Mouse (Mus musculus): ENCODE data around the gene 2610507B11Rik. TPM values are rescaled to one million over a fixed set of nuclear protein-coding genes. Genes with fewer than 3 reads are reported as not detected.
A peak's percentile ranks its signal among the peaks of the same experiment; 100 is the strongest.

The 2610507B11Rik gene
- total RNA-seq, 2 experiments from 2014 or later, result 178 to 185 TPM

DNA sequence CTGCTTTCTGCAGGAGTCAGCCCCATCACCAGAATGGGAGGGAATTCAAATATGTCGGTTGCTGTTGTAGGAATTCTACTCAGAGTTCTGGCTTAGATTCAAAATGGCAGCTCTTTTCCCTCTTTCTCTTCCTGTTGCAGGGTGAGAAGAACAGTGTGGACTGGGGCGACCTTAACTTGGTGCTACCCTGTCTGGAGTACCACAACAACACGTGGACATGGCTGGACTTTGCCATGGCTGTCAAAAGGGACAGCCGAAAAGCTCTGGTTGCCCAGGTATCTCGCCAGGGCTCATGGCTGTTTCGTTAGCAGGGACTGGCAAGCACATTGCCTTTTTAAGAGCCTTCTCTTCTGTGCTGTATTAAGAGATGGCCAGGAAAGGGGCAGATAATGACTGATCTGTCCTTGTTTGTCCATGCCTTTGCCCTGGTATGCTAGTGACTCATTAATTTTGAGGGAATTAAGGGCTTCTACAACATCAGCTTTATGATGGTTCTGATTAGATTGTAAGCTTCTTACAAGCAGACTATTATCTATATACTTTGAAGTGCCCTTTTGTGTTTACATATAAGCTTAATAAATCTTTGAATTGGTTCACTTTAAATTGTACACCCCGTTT lies 27.7 kb downstream of the 2610507B11Rik start:
- DNase-seq, result no peak

DNA sequence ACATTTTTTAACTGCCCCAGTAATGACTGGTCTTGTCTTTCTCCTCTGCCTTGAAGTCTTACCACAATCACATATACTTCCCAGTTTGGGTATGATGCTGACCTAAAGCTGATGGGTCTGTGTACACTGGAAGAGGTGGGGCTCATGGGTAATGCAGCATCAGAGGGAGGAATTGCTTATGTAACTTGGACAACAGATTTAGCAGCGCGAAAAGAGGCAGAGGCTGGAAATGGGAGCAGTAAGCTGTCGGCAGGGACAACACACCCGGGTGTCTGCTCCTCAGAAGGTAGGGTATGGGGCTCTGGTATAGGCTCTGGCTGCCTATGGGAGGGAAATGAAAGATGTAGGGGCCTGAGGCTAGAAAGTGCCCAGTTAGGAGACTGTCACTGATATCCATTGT lies 29.1 kb downstream of the 2610507B11Rik start, which contains the start of gene BC030499:
TSS of gene BC030499 (plus strand) at position 188 of the 400 bp plus-strand sequence.
- no peak for DNase-seq

DNA sequence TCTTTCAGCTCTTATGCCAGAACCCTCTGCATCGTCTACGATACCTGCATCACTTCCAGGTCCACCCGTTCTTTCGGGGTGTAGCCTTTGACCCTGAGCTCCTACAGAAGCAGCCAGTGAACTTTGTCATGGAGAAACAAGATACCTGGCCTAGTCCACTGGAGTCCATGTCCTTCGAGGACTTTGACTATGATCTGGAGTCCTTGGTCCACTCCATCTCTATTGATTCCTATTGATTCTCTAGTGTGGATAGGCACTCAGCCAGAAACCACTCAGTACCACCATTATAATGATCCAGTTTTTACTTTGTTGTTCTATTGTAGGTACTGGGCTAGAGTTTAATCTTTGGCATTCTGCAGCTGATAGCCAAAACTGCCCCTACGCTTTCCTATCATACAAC lies 33.0 kb downstream of the 2610507B11Rik start:
- no peak for DNase-seq

DNA sequence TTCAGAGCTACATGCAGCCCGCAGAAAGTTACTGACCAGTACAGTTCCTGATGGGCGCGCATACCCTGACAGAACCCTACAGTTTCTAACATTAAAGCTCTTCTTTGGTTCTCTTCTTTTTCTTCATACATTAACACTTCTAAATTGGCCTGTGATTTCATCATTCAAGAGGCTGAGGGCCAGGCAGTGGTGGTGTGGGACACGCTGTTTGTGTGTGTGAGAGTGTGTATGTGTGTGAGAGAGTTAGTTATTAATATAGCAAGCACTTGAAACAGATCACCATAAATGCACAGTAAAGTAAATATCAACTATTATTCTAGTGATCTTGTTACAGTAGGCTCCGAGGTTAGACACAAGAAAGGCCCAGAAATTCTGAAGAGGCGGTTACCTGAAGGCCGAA lies 39.4 kb downstream of the 2610507B11Rik start:
- no peak for DNase-seq

DNA sequence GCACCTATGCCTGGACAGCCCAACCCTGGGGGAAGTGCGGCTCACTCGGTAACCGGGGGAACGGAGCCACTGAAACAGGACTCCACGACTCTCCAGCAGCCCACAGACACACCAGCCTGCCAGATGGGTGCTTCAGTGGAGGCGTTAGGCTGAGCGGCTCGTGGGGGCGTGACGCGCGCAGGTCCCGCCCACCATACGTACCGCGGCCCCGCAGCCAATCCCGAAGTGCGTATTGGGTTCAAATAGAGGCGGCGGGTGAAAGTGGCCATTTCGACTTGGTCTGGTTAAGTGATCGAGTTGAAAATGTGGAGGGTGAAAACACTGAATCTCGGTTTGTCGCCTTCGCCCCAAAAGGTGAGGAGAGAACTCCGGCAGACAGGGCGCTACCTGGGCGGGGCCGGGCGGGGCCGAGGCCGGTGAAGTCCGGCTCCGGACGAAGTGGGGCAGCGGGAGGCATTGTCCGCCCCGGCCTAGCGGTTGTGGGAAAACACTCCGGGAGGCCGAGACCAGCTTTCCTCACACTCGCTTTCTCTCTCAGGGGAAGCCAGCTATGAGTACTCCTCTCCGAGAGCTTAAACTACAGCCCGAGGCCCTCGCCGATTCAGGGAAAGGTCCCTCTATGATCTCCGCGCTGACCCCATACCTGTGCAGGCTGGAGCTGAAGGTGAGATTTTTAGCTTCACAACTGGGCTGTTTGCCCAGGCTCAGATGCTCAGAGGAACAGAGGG lies 40.0 kb downstream of the 2610507B11Rik start, which contains the start of gene Spag5:
TSS of gene Spag5 (plus strand) at position 173 of the 728 bp plus-strand sequence.
- DNase-seq, result peak; percentile 92

DNA sequence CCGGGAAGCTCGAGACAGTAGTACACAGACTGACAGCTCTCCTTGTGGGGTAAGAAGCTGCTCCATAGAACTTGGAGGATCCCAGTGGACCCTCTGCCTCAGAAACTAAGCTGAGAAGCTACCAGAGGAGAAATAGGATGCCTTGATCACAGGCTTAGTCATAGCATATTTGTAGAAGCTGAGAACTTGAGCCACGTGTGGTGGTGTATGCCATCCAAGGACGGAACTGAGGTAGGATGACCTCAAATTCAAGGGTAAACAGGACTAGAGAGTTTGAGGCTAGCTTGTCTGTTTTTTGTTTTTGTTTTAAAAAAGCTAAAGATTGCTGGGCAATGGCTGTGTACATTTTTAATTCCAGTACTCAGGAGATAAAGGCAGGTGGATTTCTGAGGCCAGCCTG lies 43.7 kb downstream of the 2610507B11Rik start:
- no peak for DNase-seq

DNA sequence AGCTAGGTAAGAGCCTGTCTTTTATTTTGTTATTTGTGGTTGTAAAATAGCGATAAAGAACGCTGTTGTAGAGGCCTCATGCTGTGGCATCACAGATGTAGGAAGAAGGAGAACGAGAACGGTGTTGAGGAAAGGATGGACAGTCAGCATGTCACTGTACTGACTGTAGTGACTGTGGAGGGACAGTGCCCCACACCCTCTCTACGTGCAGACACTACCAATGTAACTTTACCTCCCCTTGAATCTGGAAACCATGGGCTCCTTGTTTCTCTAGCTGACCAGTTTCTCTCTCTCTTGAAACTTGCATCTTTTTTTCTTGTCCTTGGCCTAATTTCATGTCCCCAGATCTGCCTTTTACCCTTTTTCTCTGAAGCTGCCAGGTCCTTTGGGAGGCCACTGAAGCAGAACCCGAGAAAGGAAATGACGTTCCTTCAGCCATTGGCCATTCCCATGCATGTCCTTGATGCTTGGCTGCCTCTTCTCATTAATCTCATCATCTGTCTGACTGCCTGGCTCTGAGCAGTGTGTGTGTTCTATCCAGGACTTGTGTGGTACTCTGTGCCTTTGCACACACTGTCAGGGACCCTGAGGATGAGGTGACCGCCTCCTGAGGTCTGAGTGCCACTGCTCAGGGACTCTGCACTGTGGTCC lies 49.4 kb downstream of the 2610507B11Rik start:
- DNase-seq, result no peak

DNA sequence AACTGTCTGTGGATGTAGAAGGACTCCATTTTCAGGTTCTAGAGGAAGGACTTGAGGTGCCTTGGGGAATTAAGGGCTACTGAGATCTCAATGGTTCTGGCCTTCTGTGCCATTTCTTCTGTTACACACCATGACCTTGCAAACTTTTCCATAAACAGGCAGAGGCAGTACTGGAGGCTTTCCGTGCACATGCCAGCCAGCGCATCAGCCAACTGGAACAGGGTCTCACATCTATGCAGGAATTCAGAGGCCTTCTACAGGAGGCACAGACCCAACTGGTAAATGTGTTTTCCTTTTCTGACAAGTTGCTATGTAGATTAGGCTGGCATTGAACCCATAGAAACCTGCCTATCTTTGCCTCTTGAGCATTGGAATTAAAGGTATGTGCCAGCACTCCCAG lies 52.1 kb downstream of the 2610507B11Rik start:
- no peak for DNase-seq

DNA sequence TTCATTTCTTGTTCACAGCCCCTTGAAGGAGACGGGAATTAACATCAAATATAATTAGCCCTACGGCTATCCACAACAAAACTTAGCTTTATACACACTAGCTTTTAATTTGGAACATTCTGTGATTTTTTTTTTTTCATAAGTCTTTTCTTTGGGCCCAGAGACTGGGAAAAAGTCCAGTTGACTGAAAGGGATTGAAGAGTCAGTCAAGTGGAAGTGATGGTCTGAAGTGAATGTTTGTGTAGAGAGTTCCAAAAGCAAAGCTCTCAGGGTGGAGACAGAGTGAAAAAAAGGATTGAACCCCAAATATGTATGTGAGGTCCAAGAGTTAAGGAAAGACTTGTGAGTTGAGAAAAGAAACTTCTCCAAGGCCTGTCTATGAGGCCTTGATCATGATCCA lies 56.9 kb downstream of the 2610507B11Rik start:
- no peak for DNase-seq

DNA sequence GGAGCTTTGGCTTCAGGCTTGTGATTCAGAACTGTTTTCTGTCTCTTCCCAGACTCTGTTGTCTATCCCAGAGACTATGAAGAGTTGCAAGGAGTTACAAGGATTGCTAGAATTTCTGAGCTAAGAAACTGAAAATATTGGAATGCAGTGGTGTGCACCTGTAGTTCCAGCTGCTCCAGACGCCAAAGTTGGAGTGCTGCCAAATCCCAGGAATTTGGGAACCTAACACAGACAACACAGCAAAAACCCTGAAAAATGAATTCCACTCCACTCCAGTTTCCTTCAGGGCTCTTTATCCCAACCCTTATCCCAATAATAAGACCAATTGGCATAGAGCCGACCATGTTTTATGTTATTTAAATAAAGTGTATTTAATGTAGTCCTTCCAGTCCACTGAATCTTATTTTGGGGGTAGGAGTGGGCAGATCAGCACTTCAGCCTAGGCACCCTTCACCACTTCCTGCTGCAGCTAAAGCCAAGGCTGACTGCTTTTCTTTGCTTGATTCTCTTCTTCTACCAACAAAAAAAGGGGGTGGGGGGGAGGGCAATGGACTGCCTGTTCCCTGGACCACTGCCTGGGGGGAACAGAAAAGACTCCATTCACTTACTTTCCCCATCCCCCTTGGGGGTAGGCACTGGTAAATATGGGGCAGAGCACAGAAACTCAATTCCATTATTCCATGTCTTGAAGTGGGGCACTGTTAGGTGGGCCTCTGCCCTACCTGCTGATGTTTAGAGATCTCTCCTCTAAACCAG lies 60.7 kb downstream of the 2610507B11Rik start:
- DNase-seq, result no peak

DNA sequence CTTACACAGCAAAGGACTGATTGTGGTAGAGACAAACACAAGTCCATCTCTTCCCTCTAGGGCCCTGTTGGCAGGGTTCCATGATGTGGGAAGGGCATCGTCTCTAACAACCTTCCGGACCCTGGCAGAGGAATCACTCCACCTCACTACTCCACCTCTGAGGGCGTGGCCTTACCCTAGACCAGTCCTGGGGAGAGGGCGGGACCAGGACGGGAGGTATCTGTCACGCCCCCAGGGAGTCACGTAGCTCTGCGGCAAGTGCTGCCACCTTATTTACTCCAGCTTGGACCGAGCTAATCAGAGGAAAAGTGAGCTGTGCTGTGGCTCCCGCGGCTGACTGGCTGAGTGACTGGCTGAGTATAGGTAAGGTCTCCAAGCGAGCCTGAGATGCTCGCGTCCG lies 61.3 kb downstream of the 2610507B11Rik start, which contains the start of gene Aldoc:
TSS of gene Aldoc (plus strand) at position 109 of the 400 bp plus-strand sequence.
- peak; percentile 77 for DNase-seq

DNA sequence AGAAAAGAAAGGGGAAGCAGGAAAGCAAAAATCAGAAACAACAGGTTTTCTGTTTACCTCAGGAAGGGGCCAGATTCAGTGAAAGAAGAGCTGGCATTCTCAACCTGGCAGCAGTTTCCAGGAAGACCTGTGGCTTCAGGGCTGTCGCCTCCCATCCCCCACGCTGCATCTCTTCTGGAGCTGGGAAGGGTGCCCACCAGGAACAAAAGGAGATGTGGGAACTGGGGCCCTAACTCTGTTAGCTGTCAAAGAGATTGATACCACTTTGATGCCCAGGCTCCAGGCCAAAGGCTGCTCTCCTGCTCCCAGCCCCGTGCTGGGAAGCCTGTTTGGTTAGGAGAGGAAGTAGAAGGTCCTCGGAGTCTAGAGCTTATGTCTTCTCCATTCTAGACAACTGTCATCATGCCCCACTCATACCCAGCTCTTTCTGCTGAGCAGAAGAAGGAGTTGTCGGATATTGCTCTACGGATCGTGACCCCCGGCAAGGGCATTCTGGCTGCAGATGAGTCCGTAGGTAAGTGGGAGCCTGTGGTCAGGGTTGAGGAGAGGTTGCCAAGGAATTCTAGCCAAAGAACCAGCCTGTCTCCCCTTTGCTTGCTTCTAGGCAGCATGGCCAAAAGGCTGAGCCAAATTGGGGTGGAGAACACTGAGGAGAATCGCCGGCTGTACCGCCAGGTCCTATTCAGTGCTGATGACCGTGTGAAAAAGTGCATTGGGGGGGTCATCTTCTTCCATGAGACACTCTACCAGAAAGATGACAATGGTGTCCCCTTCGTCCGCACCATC lies 62.6 kb downstream of the 2610507B11Rik start:
- no peak for DNase-seq

DNA sequence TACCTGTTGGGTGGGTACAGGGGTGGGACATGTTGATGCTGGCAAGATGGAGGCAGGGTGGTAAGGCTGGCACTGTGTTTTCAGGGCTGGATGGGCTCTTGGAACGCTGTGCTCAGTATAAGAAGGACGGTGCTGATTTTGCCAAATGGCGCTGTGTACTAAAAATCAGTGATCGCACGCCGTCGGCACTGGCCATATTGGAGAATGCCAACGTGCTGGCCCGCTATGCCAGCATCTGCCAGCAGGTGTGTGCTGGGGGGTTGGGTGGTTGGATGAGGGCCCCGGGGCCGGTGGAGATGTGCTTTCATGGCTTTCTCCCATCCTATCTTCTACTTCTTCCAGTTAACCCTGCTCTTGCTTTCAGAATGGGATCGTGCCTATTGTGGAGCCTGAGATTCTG lies 63.4 kb downstream of the 2610507B11Rik start:
- DNase-seq, result no peak

DNA sequence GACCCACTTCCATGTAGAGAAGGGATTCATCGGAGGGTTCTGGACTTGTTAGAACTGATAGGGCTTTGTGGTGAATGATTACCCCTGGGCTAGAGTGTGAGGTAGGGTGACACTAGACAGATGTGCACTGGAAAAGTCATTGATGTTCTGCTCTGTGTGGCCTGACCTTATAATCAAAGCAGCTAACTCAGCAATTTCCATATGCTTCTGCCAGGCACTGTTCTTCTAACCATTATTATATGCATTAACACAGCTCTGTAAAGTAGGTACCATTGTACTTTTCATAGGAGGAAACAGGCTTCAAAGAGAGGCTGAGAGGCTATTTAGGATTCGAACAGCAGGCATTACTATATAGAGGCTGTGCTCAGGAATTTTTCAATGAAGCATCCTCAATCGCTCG lies 65.7 kb downstream of the 2610507B11Rik start:
- DNase-seq, result no peak

DNA sequence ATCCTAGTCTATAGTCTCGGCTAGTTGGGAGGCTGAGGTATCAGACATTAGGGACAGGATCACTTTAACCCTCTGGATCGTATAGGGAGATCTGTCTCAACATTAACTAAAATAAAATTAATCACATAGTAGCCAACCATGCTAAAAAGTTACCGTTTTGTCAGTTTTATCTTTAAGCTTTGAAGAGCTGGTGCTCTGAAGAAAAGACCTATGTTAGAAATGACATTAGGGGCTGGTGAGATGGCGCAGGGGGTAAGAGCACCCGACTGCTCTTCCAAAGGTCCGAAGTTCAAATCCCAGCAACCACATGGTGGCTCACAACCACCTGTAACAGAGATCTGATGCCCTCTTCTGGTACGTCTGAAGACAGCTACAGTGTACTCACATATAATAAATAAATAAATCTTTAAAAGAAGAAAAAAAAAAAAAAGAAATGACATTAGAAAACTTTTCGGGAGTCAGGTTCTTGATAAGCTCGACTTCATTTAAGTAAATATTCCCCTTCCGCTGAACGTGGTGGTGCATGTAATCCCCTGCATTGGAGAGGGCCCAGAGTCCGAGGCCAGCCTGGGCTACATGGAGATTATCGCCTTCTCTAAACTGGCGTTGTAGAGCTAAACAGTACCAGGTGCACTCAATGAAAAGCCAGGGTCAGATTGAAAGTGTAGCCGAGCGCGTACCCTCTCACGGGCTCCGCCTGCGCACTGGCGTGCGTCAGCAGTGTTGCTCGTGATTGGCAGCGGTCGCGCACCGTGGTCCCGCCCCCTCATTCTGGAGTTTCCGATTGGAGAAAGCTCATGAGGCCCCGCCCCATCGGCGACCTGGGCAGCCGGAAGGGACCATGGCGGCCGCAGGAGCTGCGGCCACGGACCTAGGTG lies 66.3 kb downstream of the 2610507B11Rik start, which contains the start of gene Pigs:
TSS of gene Pigs (plus strand) at position 782 of the 878 bp plus-strand sequence.
- peak; percentile 98 for DNase-seq

DNA sequence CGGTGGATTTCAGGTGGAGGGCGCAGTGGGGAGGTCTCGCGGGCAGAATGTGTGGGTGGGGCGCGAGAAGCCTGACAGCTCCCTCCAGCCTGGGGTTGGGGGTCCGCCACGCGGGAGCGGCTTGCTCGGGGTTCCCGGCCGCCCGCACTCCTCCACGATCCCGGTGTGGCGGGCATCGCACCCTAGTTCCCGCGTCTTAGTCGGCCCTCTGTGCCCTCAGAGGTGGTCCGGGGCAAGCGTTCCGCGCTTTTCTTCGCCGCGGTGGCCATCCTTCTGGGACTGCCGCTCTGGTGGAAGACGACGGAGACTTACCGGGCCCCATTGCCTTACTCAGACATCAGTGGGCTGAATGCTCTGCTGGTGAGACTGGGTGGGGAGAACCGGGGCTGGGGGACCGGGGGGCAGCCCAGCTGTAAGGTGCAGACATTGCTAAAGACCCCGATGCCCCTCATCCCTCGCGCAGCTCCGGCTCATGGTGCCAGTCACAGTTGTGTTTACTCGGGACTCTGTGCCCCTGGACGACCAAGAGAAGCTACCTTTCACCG lies 67.0 kb downstream of the 2610507B11Rik start:
- no peak for DNase-seq

DNA sequence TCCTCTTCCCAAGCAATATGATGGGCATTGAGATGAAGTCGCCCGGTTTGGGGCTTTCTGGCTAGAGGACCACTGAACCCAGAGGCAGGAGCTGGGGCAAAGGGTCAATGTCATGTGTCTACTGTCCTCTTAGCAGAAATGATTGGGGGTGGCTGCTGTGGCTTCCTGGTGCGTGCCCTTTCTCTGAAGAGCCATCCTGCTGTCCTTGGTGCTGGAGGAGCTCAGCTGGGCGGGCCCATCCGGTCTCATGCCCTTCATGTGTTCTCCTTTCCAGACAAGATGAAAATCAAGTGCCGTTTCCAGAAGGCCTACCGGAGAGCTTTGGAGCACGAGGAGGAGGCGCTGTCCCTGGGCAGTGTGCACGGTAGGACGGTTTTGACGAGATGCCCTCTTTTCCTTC lies 71.1 kb downstream of the 2610507B11Rik start:
- DNase-seq, result no peak

DNA sequence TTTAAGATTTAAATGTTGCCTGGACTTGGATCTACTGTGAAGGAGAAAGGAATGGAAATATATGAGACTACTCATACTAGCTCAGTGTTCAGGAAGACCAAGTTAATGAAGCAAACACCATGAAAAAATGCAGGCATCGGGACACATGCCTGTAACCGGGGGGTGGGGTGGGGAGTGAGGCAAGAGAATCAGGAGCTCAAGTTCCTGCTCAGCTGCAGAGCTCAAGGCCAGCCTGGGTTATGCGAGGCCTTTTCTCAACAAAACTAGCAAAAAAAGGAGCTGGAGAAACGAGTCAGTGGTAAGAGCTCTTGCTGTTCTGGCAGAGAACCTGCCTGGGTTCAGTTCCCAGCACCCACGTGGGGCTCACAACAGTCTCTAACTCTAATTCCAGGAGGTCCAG lies 72.4 kb downstream of the 2610507B11Rik start:
- DNase-seq, result no peak

DNA sequence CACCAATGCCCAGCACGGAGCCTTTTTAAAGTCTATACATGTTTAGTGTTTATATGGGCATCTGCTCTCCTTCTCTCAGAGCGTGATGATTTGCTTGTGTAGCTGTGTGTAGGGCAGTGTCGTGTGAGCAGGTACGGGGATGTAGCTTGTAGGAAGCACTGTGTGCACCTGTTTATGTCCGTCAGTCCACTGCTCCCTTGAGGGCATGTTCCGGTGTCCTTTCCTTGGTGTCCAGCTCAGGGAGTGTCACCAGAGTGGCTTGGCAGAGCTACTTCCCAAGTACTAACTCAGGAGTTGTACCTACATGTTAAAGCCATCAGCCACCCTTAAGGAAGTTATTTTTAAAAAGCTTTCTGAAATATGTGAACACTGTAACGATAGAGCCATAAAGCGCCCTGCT lies 75.5 kb downstream of the 2610507B11Rik start:
- DNase-seq, result no peak
